Mouse (Mus musculus) liver, embryonic 13.5 days (tissue): ENCODE results near the gene Hcst. TPM values are rescaled to one million over a fixed set of nuclear protein-coding genes. Genes with fewer than 3 reads are reported as not detected.

Experiments
- ATAC-seq: fragments of 200-750 bp; cut with Nextera tagmentation; 2 replicates; pipeline ENCODE4 v1.8.0; 2017; ENCODE audit warnings: low read depth, mild to moderate bottlenecking, moderate number of reproducible peaks, moderate library complexity
- DNase-seq: peaks from one replicate; pipeline ENCODE4 v3.0.0; 2022
- H3K27ac ChIP-seq: fragments of 300-500 bp; sonication (generic); 2 replicates; pipeline ENCODE4 v1.5.1; 2015; ENCODE audit warnings: moderate library complexity, mild to moderate bottlenecking, inconsistent platforms
- H3K27me3 ChIP-seq: fragments of 300-500 bp; sonication (generic); 2 replicates; pipeline ENCODE4 v1.6.1; 2015; ENCODE audit warnings: mild to moderate bottlenecking, inconsistent platforms
- H3K36me3 ChIP-seq: fragments of 300-500 bp; sonication (generic); 2 replicates; pipeline ENCODE4 v1.6.1; 2015; ENCODE audit warnings: mild to moderate bottlenecking, inconsistent platforms
- H3K4me1 ChIP-seq: fragments of 300-500 bp; sonication (generic); replicated peaks from 2 replicates; pipeline ENCODE4 v1.6.1; 2015; ENCODE audit warnings: inconsistent platforms
- H3K4me2 ChIP-seq: fragments of 300-500 bp; sonication (generic); 2 replicates; pipeline ENCODE4 v1.6.1; 2015; ENCODE audit warnings: inconsistent platforms, mild to moderate bottlenecking, moderate library complexity
- H3K4me3 ChIP-seq: fragments of 300-500 bp; sonication (generic); replicated peaks from 2 replicates; pipeline ENCODE4 v1.5.1; 2015; ENCODE audit warnings: mild to moderate bottlenecking, inconsistent platforms
- H3K9ac ChIP-seq: fragments of 300-500 bp; sonication (generic); 2 replicates; pipeline ENCODE4 v1.6.1; 2015; ENCODE audit warnings: mild to moderate bottlenecking, inconsistent platforms
- H3K9me3 ChIP-seq: fragments of 300-500 bp; sonication (generic); replicated peaks from 2 replicates; pipeline ENCODE4 v1.6.1; 2016; ENCODE audit warnings: inconsistent platforms
- WGBS: fragments of 180-500 bp; shearing (Covaris S2); methylation state at CpG from one replicate; pipeline ENCODE4 v1.1.7; 2015; ENCODE audit not compliant: insufficient replicate concordance; 5-methylcytosine and 5-hydroxymethylcytosine counted together
- polyA plus RNA-seq: library from polyadenylated mRNA; unstranded; fragments of >200 nt; fragmentation: Nextera tagmentation; extraction: Ambion mirVana; gene quantifications from 2 replicates; pipeline ENCODE4 v1.2.1, GENCODE M21; 2015

The Hcst gene
- polyA plus RNA-seq, 1 experiment from 2014 or later, result 4.0 TPM

GRCm38 (mm10) chr7:30411023-30411422, 8.6 kb downstream of the Hcst start:
- ATAC-seq, result no peak
- H3K27ac ChIP-seq, result no peak overlapping the region
- H3K4me1 ChIP-seq, result no peaks in the 10 kb centered on the region
- H3K4me2 ChIP-seq, result no peak overlapping the region
- no peak overlapping the region for H3K4me3 ChIP-seq
- no peaks in the 10 kb centered on the region for H3K27me3 ChIP-seq
- no peak for DNase-seq
- H3K36me3 ChIP-seq, result no peaks in the 10 kb centered on the region
- H3K9me3 ChIP-seq, result no peaks in the 10 kb centered on the region; the same call in 1 of the 2 replicates
- WGBS, result 37% methylated on average over 3 of the region's 3 CpGs
- H3K9ac ChIP-seq, result no peak overlapping the region

- DNase-seq (no peak), ATAC-seq (no peak)
- Histone ChIP-seq H3K9ac (no peak overlapping the region), H3K36me3 (no peaks in the 10 kb centered on the region), H3K9me3 (no peaks in the 10 kb centered on the region; the same call in 1 of the 2 replicates), H3K27me3 (no peaks in the 10 kb centered on the region), H3K4me3 (no peak overlapping the region), H3K4me2 (no peak overlapping the region), H3K27ac (no peak overlapping the region), H3K4me1 (no peaks in the 10 kb centered on the region)
- 50% methylated on average over 2 of the region's 2 CpGs for WGBS
These were observed 9.9 kb downstream of the Hcst start for GRCm38 (mm10) chr7:30409789-30410188.

GRCm38 (mm10) chr7:30408639-30409038, 11.0 kb downstream of the Hcst start:
- 63% methylated on average over 3 of the region's 3 CpGs for WGBS
- no peak for ATAC-seq
- no peak overlapping the region for H3K9ac ChIP-seq

GRCm38 (mm10) chr7:30402343-30402742, 17.3 kb downstream of the Hcst start:
- Histone ChIP-seq H3K27ac (no peak overlapping the region), H3K4me2 (no peak overlapping the region), H3K27me3 (no peaks in the 10 kb centered on the region), H3K36me3 (no peaks in the 10 kb centered on the region), H3K4me3 (no peak overlapping the region), H3K4me1 (no peaks in the 10 kb centered on the region), H3K9ac (no peak overlapping the region), H3K9me3 (no peaks in the 10 kb centered on the region)
- ATAC-seq, result no peak
- DNase-seq, result no peak
- WGBS, result 41% methylated on average over 4 of the region's 4 CpGs

More at GRCm38 (mm10) chr7:30408639-30409038, 11.0 kb downstream of the Hcst start:
- Histone ChIP-seq H3K27ac (no peak overlapping the region), H3K9me3 (no peaks in the 10 kb centered on the region), H3K27me3 (no peaks in the 10 kb centered on the region), H3K36me3 (no peaks in the 10 kb centered on the region), H3K4me2 (no peak overlapping the region), H3K4me3 (no peak overlapping the region), H3K4me1 (no peaks in the 10 kb centered on the region)
- no peak for DNase-seq

GRCm38 (mm10) chr7:30399671-30400070, 20.0 kb downstream of the Hcst start:
- Histone ChIP-seq H3K27me3 (no peaks in the 10 kb centered on the region), H3K9me3 (no peaks in the 10 kb centered on the region), H3K4me2 (no peak overlapping the region), H3K9ac (no peak overlapping the region), H3K4me3 (no peak overlapping the region), H3K4me1 (no peaks in the 10 kb centered on the region), H3K36me3 (no peaks in the 10 kb centered on the region), H3K27ac (no peak overlapping the region)
- ATAC-seq (no peak), DNase-seq (no peak)
- 58% methylated on average over 7 of the region's 7 CpGs for WGBS

- Histone ChIP-seq H3K36me3 (no peaks in the 10 kb centered on the region), H3K4me1 (peaks cover 5% of the 10 kb centered on the region; the same call in 1 of the 2 replicates), H3K27me3 (no peaks in the 10 kb centered on the region), H3K4me2 (no peak overlapping the region), H3K4me3 (no peak overlapping the region), H3K9me3 (no peaks in the 10 kb centered on the region), H3K9ac (no peak overlapping the region), H3K27ac (no peak overlapping the region)
- no peak for DNase-seq
- no peak for ATAC-seq
- 37% methylated on average over 2 of the region's 2 CpGs for WGBS
These were observed 24.8 kb downstream of the Hcst start for GRCm38 (mm10) chr7:30394871-30395270.

GRCm38 (mm10) chr7:30394379-30394778, 25.3 kb downstream of the Hcst start:
- no peak overlapping the region for H3K9ac ChIP-seq
- H3K27ac ChIP-seq, result peak overlapping the region; percentile 73
- DNase-seq (peak; percentile 15), ATAC-seq (peak; percentile 68)
- no peak overlapping the region for H3K4me3 ChIP-seq
- H3K9me3 ChIP-seq, result no peaks in the 10 kb centered on the region
- H3K36me3 ChIP-seq, result no peaks in the 10 kb centered on the region
- H3K4me1 ChIP-seq, result peaks cover 5% of the 10 kb centered on the region; the same call in 1 of the 2 replicates
- 0 out of 2 replicates have a peak overlapping the region, but pooled peaks have one; percentile 2 for H3K4me2 ChIP-seq
- 16% methylated on average over 9 of the region's 11 CpGs for WGBS
- no peaks in the 10 kb centered on the region for H3K27me3 ChIP-seq

GRCm38 (mm10) chr7:30393631-30394030, 26.0 kb downstream of the Hcst start:
- DNase-seq, result no peak
- Histone ChIP-seq H3K27me3 (no peaks in the 10 kb centered on the region), H3K27ac (peak overlapping the region; percentile 73), H3K36me3 (no peaks in the 10 kb centered on the region), H3K4me1 (peaks cover 5% of the 10 kb centered on the region; the same call in 1 of the 2 replicates), H3K4me3 (no peak overlapping the region), H3K9me3 (no peaks in the 10 kb centered on the region), H3K4me2 (no peak overlapping the region), H3K9ac (no peak overlapping the region)
- 62% methylated on average over 4 of the region's 4 CpGs for WGBS
- ATAC-seq, result no peak

GRCm38 (mm10) chr7:30392746-30393520, 26.7 kb downstream of the Hcst start:
- 47% methylated on average over 4 of the region's 4 CpGs for WGBS
- Histone ChIP-seq H3K4me1 (peaks cover 5% of the 10 kb centered on the region; the same call in 1 of the 2 replicates), H3K9ac (no peak overlapping the region), H3K9me3 (no peaks in the 10 kb centered on the region), H3K27ac (0 out of 2 replicates have a peak overlapping the region, but pooled peaks have one; percentile 7), H3K27me3 (no peaks in the 10 kb centered on the region), H3K4me3 (no peak overlapping the region), H3K4me2 (no peak overlapping the region), H3K36me3 (no peaks in the 10 kb centered on the region)
- ATAC-seq (no peak), DNase-seq (no peak)

GRCm38 (mm10) chr7:30384106-30384505, 35.5 kb downstream of the Hcst start:
- ATAC-seq (no peak), DNase-seq (no peak)
- H3K9ac ChIP-seq, result no peak overlapping the region

GRCm38 (mm10) chr7:30380061-30380460, 39.6 kb downstream of the Hcst start:
- Histone ChIP-seq H3K9ac (no peak overlapping the region), H3K4me3 (no peak overlapping the region), H3K4me1 (no peaks in the 10 kb centered on the region), H3K36me3 (no peaks in the 10 kb centered on the region), H3K27ac (no peak overlapping the region), H3K4me2 (no peak overlapping the region), H3K9me3 (no peaks in the 10 kb centered on the region), H3K27me3 (no peaks in the 10 kb centered on the region)
- no peak for DNase-seq
- WGBS, result 48% methylated on average over 5 of the region's 5 CpGs
- no peak for ATAC-seq

More at GRCm38 (mm10) chr7:30384106-30384505, 35.5 kb downstream of the Hcst start:
- Histone ChIP-seq H3K36me3 (no peaks in the 10 kb centered on the region), H3K27ac (no peak overlapping the region), H3K4me2 (no peak overlapping the region), H3K4me3 (no peak overlapping the region), H3K9me3 (no peaks in the 10 kb centered on the region), H3K4me1 (no peaks in the 10 kb centered on the region), H3K27me3 (no peaks in the 10 kb centered on the region)
- 63% methylated on average over 9 of the region's 9 CpGs for WGBS
